Mouse (Mus musculus): ENCODE measurements around the gene Nubp1. TPM values are rescaled to one million over a fixed set of nuclear protein-coding genes. Genes with fewer than 3 reads are reported as not detected.

The Nubp1 gene
- polyA plus RNA-seq (2021; fragmentation: Nextera tagmentation): 15.3 and 21.4 TPM in 2 replicates
- long read RNA-seq, experiment 1, transcript Nubp1-201 (11 exons, 2,121 nt): major isoform, 107 of 144 reads
- long read RNA-seq, experiment 1, transcript Nubp1-204 (9 exons, 3,296 nt): minor isoform, 8 of 144 reads
- long read RNA-seq, experiment 1, partial matches to known transcripts: 9 of 144 reads
- long read RNA-seq, experiment 1, other reads (novel, unspliced or antisense): 20 of 144 reads
- long read RNA-seq, experiment 2, transcript Nubp1-201 (11 exons, 2,121 nt): major isoform, 30 of 34 reads
- long read RNA-seq, experiment 2, partial matches to known transcripts: 2 of 34 reads
- long read RNA-seq, experiment 2, other reads (novel, unspliced or antisense): 1 of 34 reads

DNA sequence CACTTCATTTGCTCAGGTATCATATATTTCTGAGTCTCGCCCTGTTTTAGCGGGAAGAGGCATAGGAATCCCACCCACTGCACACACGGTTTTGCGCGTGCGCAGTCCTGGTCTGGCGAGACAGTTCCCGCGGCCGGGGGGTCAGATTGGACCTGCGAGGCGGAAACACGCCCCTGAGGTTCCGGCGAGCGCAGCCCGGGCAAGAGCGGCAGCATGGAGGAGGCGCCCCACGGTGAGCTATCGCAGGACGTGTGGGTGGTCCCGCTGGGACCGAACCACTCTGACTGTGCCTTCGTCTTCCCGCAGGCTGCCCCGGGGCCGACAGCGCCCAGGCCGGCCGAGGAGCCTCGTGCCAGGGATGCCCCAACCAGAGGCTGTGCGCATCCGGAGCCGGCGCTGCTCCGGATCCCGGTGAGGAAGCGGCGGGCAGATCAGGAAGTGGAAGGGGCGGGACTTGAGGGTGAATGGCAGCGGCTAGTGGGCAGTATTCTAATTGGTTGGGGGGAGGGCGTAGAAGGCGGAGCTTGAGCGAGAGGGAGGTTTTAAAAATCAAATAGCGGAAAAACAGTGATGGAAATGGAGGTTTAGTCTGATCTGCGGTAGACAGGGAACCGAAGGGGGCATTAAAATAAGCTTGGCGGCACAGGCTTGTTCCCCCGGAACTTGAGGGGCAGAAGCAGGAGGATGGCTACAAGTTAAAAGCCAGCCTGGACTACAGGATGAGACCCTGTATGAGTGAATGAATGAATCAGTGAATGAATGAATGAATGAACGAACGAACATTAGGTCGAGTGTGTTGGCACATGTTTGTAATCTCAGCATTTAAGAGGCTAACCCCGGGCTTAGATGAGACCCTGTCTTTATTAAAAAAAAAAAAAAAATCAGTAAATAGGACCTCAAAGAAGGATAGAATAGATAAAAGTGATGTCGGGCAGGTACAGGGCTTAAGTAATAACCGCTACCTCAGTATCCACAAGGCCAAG is at the start of gene Nubp1:
TSS of gene Nubp1 (plus strand) at position 185 of the 983 bp plus-strand sequence.

DNA sequence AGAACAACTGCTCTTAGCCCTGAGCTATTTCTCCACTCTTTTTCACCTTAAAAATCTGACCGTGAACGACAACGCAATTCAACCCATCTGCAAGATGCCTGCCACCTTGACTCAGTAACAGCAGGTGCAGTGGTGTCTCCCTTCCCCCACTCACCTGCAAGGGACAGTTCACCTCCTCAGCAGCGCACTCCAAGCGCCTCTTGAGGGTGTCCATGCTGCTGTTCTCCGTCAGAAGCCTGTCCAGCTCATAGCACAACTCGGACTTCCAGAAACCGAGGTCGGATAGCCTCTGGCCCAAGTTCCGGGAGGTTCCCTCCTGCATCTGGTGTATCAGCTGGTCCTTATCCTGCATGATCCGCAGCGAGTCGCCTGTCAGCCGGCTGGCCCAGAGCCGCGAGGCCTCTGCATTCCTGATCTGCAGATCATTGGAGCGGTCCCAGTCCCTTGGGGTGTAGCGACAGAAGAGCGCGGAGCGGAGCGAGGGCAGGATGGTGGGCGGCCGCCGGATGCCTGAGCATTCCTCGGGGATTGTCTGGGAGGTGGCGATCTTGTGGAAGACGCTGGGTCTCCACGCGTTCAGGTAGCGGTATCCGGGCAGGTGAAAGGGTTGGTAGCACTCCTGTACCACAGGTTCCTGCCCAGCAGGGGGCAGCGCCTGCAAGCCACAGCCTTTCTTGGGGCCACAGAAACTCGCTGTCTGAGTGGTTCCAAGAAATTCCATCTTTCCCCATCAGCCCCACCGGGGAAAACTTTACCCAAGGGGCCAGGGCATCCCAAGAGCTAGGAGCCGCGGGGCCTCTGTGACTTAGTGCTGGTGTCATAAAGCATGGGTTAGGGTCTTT is 16.8 kb upstream of the Nubp1 start, which contains the start of gene Tekt5:
TSS of gene Tekt5 (minus strand) at position 792 of the 842 bp plus-strand sequence.

GRCm38 (mm10) chr16:10447264-10447594 is 35.5 kb downstream of the Nubp1 start, which contains the start of gene Tvp23a:
TSS of gene Tvp23a (minus strand) at chr16:10447362.

Other genes with a start within 250 kb of the Nubp1 start
- gene Rpl39l, start 241.7 kb upstream of the Nubp1 start, polyA plus RNA-seq (2021; fragmentation: Nextera tagmentation): 0.20 and 0.85 TPM in 2 replicates
- gene Atf7ip2, start 219.2 kb upstream of the Nubp1 start, polyA plus RNA-seq (2021; fragmentation: Nextera tagmentation): not detected in 2 replicates
- 8.4 and 11.8 TPM in 2 replicates for gene Emp2, start 98.0 kb upstream of the Nubp1 start, polyA plus RNA-seq (2021; fragmentation: Nextera tagmentation)
- gene Tekt5, start 16.5 kb upstream of the Nubp1 start, polyA plus RNA-seq (2021; fragmentation: Nextera tagmentation): 9.7 and 12.5 TPM in 2 replicates
- 10.2 and 11.0 TPM in 2 replicates for gene Tvp23a, start 35.4 kb downstream of the Nubp1 start, polyA plus RNA-seq (2021; fragmentation: Nextera tagmentation)
- 0.09 and 0.17 TPM in 2 replicates for gene Ciita, start 68.1 kb downstream of the Nubp1 start, polyA plus RNA-seq (2021; fragmentation: Nextera tagmentation)
- gene Dexi, start 131.1 kb downstream of the Nubp1 start, polyA plus RNA-seq (2021; fragmentation: Nextera tagmentation): 10.9 and 74.0 TPM in 2 replicates
- gene Clec16a, start 133.4 kb downstream of the Nubp1 start, polyA plus RNA-seq (2021; fragmentation: Nextera tagmentation): 24.3 and 25.3 TPM in 2 replicates

Measured in left cerebral cortex, adult 6 months (tissue).